Mouse (Mus musculus) liver, embryonic 14.5 days (tissue): ENCODE measurements around the gene Gls. TPM values are rescaled to one million over a fixed set of nuclear protein-coding genes. Genes with fewer than 3 reads are reported as not detected.
A peak's percentile ranks its signal among the peaks of the same experiment; 100 is the strongest.

Source experiments
- ATAC-seq: fragments of 200-750 bp; cut with Nextera tagmentation; 2 replicates; pipeline ENCODE4 v1.8.0; 2017; ENCODE audit warnings: moderate number of reproducible peaks, mild to moderate bottlenecking, moderate library complexity; ENCODE audit not compliant: insufficient read depth
- DNase-seq, 3 experiments: peaks; one replicate each; pipeline ENCODE4 v3.0.0-alpha.2; 2012 to 2013; ENCODE audit warnings: low read depth in 3 of 3, low spot score in 3 of 3
- H3K27ac ChIP-seq: fragments of 300-500 bp; sonication (generic); 2 replicates; pipeline ENCODE4 v1.5.1; 2014; ENCODE audit warnings: moderate library complexity, mild to moderate bottlenecking, control low read depth, inconsistent platforms
- H3K27me3 ChIP-seq: fragments of 300-500 bp; sonication (generic); 2 replicates; pipeline ENCODE4 v1.6.1; 2014; ENCODE audit warnings: mild to moderate bottlenecking, low read length, moderate library complexity; ENCODE audit not compliant: control insufficient read depth, insufficient read depth
- H3K36me3 ChIP-seq: fragments of 300-500 bp; sonication (generic); replicated peaks from 2 replicates; pipeline ENCODE4 v1.6.1; 2014; ENCODE audit warnings: low read depth; ENCODE audit not compliant: control insufficient read depth, insufficient read depth
- H3K4me1 ChIP-seq, 2 experiments: fragments of 200-500 bp in 1 of 2; fragments of 300-500 bp in 1 of 2; sonication (generic) in 1 of 2; replicated peaks; 2 replicates each; pipeline ENCODE4 v1.6.1; 2012 to 2014; ENCODE audit warnings: antibody characterized with exemption in 1 of 2, inconsistent platforms in 1 of 2, low read length in 1 of 2; ENCODE audit not compliant: control insufficient read depth in 2 of 2, insufficient read depth in 2 of 2
- H3K4me2 ChIP-seq: fragments of 300-500 bp; sonication (generic); 2 replicates; pipeline ENCODE4 v1.6.1; 2014; ENCODE audit warnings: low read depth, mild to moderate bottlenecking, control low read depth, moderate library complexity
- H3K4me3 ChIP-seq, 2 experiments: fragments of 200-500 bp in 1 of 2; fragments of 300-500 bp in 1 of 2; sonication (generic) in 1 of 2; 2 replicates each; pipeline ENCODE4 v1.5.1; 2012 to 2014; ENCODE audit warnings: low read depth in 2 of 2, low read length in 2 of 2, mild to moderate bottlenecking in 2 of 2, control low read depth in 1 of 2, inconsistent platforms in 1 of 2, moderate library complexity in 1 of 2; ENCODE audit not compliant: insufficient read depth in 1 of 2
- H3K9ac ChIP-seq: fragments of 300-500 bp; sonication (generic); replicated peaks from 2 replicates; pipeline ENCODE4 v1.6.1; 2014; ENCODE audit warnings: mild to moderate bottlenecking, control low read depth, moderate library complexity
- H3K9me3 ChIP-seq: fragments of 300-500 bp; sonication (generic); 2 replicates; pipeline ENCODE4 v1.6.1; 2016; ENCODE audit warnings: low read length, mixed read lengths; ENCODE audit not compliant: control insufficient read depth
- CTCF ChIP-seq: IDR thresholded peaks from 2 replicates; pipeline ENCODE4 v1.5.1; 2016; ENCODE audit warnings: antibody characterized with exemption, low read depth, control low read depth
- EP300 ChIP-seq: IDR thresholded peaks from 2 replicates; pipeline ENCODE4 v1.6.1; 2016; ENCODE audit warnings: antibody characterized with exemption, low read depth
- WGBS: fragments of 180-500 bp; shearing (Covaris S2); extraction: QIAGEN DNeasy Blood & Tissue Kit; methylation state at CpG from one replicate; pipeline ENCODE4 v1.1.7; 2014; ENCODE audit not compliant: insufficient replicate concordance; 5-methylcytosine and 5-hydroxymethylcytosine counted together
- polyA plus RNA-seq, 2 experiments: library from polyadenylated mRNA; depleted of rRNA in 1 of 2; stranded (reverse) in 1 of 2; unstranded in 1 of 2; fragments of >200 nt; fragmentation: Nextera tagmentation in 1 of 2; extraction: Ambion mirVana in 1 of 2; gene quantifications; 2 replicates each; pipeline versions ENCODE4 v1.2.1 to v1.2.3; 2012 to 2014

Gls gene
- polyA plus RNA-seq, 2 experiments = 9.0 to 16.7 TPM

- Histone ChIP-seq H3K9me3 (no peaks in the 10 kb centered on the region), H3K4me3 (no peak overlapping the region), H3K27ac (no peak overlapping the region), H3K4me2 (no peak overlapping the region), H3K27me3 (no peaks in the 10 kb centered on the region), H3K4me1 (no peaks in the 10 kb centered on the region), H3K9ac (no peak overlapping the region), H3K36me3 (peaks cover 9% of the 10 kb centered on the region)
- DNase-seq = no peak
- TF ChIP-seq CTCF (no peak), EP300 (no peak)
- ATAC-seq = 0 out of 2 replicates have a peak, but pooled peaks have one; percentile 15
- WGBS = 70% methylated on average over 17 of the region's 17 CpGs
These were observed 74.3 kb downstream of the Gls start for GRCm38 (mm10) chr1:52158490-52159381.

GRCm38 (mm10) chr1:52158040-52158439 is 75.0 kb downstream of the Gls start:
- WGBS = 80% methylated on average over 2 of the region's 2 CpGs
- Histone ChIP-seq H3K4me1 (no peaks in the 10 kb centered on the region), H3K9me3 (no peaks in the 10 kb centered on the region), H3K4me3 (no peak overlapping the region), H3K9ac (no peak overlapping the region), H3K36me3 (peaks cover 10% of the 10 kb centered on the region), H3K4me2 (no peak overlapping the region), H3K27ac (no peak overlapping the region), H3K27me3 (no peaks in the 10 kb centered on the region)
- TF ChIP-seq CTCF (no peak), EP300 (no peak)
- DNase-seq (no peak), ATAC-seq (no peak)

- TF ChIP-seq EP300 (no peak), CTCF (no peak)
- Histone ChIP-seq H3K9ac (no peak overlapping the region), H3K36me3 (peaks cover 14% of the 10 kb centered on the region), H3K27me3 (no peaks in the 10 kb centered on the region), H3K4me2 (no peak overlapping the region), H3K27ac (no peak overlapping the region), H3K4me1 (no peaks in the 10 kb centered on the region), H3K9me3 (no peaks in the 10 kb centered on the region), H3K4me3 (no peak overlapping the region)
- 85% methylated on average over 10 of the region's 10 CpGs for WGBS
- DNase-seq (no peak), ATAC-seq (no peak)
These were observed 76.7 kb downstream of the Gls start for GRCm38 (mm10) chr1:52156351-52156750.

- peaks cover 6 to 8% of the 10 kb centered on the region in 2 experiments for H3K4me1 ChIP-seq
- DNase-seq (no peak), ATAC-seq (no peak)
- H3K4me2 ChIP-seq = no peak overlapping the region
- no peak overlapping the region for H3K4me3 ChIP-seq
- no peaks in the 10 kb centered on the region for H3K27me3 ChIP-seq
- no peak for TF ChIP-seq CTCF
- no peaks in the 10 kb centered on the region for H3K9me3 ChIP-seq
- 79% methylated on average over 8 of the region's 8 CpGs for WGBS
- no peak overlapping the region for H3K27ac ChIP-seq
- peaks cover 18% of the 10 kb centered on the region for H3K36me3 ChIP-seq
- H3K9ac ChIP-seq = no peak overlapping the region
These were observed 78.1 kb downstream of the Gls start for GRCm38 (mm10) chr1:52154890-52155289.

- H3K36me3 ChIP-seq = peaks cover 18% of the 10 kb centered on the region
- H3K9ac ChIP-seq = no peak overlapping the region
- no peak overlapping the region for H3K27ac ChIP-seq
- H3K4me3 ChIP-seq = no peak overlapping the region
- ATAC-seq (no peak), DNase-seq (no peak)
- TF ChIP-seq EP300 = no peak
- no peak for TF ChIP-seq CTCF
- WGBS = 70% methylated on average over 3 of the region's 3 CpGs
- no peaks in the 10 kb centered on the region for H3K9me3 ChIP-seq
- no peak overlapping the region for H3K4me2 ChIP-seq
- H3K27me3 ChIP-seq = no peaks in the 10 kb centered on the region
- peaks cover 8 to 11% of the 10 kb centered on the region in 2 experiments for H3K4me1 ChIP-seq
These were observed 80.1 kb downstream of the Gls start for GRCm38 (mm10) chr1:52152936-52153335.
